Mouse (Mus musculus): ENCODE measurements at regions not wholly inside any gene's neighbourhood (a gene's known extent, or its start where the extent isn't known, plus 50 kb on each side); places are given as distances from the start of the nearest gene placed in this dataset.
"Not testable (repeated sequence)": the region's sequence is repeated elsewhere in the genome, so short reads cannot be mapped to it uniquely, and the experiment has no call there.

DNA sequence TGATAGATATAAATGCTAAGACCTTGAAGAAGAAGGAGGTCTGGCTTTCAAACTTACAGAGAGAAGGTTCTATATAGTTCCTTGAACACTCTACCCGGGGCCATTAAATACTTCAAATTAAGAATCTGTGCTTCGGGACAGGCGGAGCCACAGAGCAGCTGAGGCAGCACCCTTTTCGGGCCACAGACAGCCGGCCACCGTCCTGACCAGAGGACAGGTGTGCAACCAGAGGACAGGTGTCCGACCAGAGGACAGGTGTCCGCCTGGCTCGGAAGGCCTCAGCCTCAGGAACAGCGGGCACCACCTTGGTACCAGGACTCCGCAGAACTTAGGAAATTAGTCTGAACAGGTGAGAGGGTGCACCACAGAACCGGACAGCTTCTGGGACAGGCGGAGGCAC is 60.8 kb upstream of the Olfr1507 start:
- not testable (repeated sequence) for TF ChIP-seq CTCF (IDR thresholded peaks at IDR 0.05; ENCODE audit: low read depth, low read length); POLR2A (IDR thresholded peaks at IDR 0.05; ENCODE audit: insufficient read depth, low read length); EP300 (IDR thresholded peaks at IDR 0.05; ENCODE audit: insufficient read depth, low read depth, low read length)
